9 mouse cellular contexts compared by ENCODE assay signal in genomic region chr4:126466251-126466750, GRCm38 (mm10). TPM values are rescaled to one million over a fixed set of nuclear protein-coding genes. Genes with fewer than 3 reads are reported as not detected.
DNase-seq lines count a peak whose midpoint lies in the region; ATAC-seq and TF ChIP-seq lines count a peak whose summit lies in the region.
"Had no signal": no experiment of that assay in that cellular context is flagged by ENCODE, and none has a peak within 500 bp of the region (broad histone marks: within the 10 kb centered on the region; RNA-seq: fewer than 3 reads in every experiment).

No protein-coding gene starts in this region.

- no peak for TF ChIP-seq CTCF in layer of hippocampus, adult 2 months (conservative IDR thresholded peaks at IDR 0.05)

- no peaks in the 10 kb centered on the region for H3K27me3 ChIP-seq in embryonic facial prominence, embryonic 14.5 days (replicated peaks; ENCODE audit: control insufficient read depth, insufficient read depth, low read length)
- H3K27me3 ChIP-seq in intestine, embryonic 16.5 days (replicated peaks; ENCODE audit: control insufficient read depth, insufficient read depth, low read length), result no peaks in the 10 kb centered on the region
- H3K27me3 ChIP-seq in neural tube, embryonic 15.5 days (replicated peaks), result no peaks in the 10 kb centered on the region

- no peak for DNase-seq in layer of hippocampus, adult 2 months (ENCODE audit: low spot score in 2 of 2)
- no peak for DNase-seq in layer of hippocampus, postnatal 36 days
- no peak for DNase-seq in embryonic facial prominence, embryonic 14.5 days (ENCODE audit: low spot score)
- DNase-seq in layer of hippocampus, postnatal 10 days (ENCODE audit: low spot score in 2 of 2), result no peak
- DNase-seq in left cerebral cortex, adult 18-20 months (ENCODE audit: low spot score in 2 of 2), result no peak

- peak overlapping the region; percentile 37 for H3K4me2 ChIP-seq in embryonic facial prominence, embryonic 14.5 days (ENCODE audit: low read depth, low read length)
- H3K4me2 ChIP-seq in intestine, embryonic 16.5 days (ENCODE audit: low read depth, low read length), result peak overlapping the region; percentile 30
- H3K4me2 ChIP-seq in neural tube, embryonic 15.5 days, result peak overlapping the region; percentile 71

- H3K27ac ChIP-seq in layer of hippocampus, adult 2 months, result peak overlapping the region; percentile 47; the same call in 1 of the 2 replicates
- peak overlapping the region; percentile 56 for H3K27ac ChIP-seq in embryonic facial prominence, embryonic 14.5 days (replicated peaks; ENCODE audit: low read depth, low read length)
- no peak overlapping the region; the same call in 1 of the 2 replicates for H3K27ac ChIP-seq in intestine, embryonic 16.5 days (ENCODE audit: low read length)
- peak overlapping the region; percentile 96 for H3K27ac ChIP-seq in neural tube, embryonic 15.5 days (replicated peaks)

- ATAC-seq in embryonic facial prominence, embryonic 14.5 days (ENCODE audit: low read depth), result no peak
- no peak for ATAC-seq in intestine, embryonic 16.5 days
- ATAC-seq in neural tube, embryonic 15.5 days (ENCODE audit: low FRiP score), result no peak
- ATAC-seq in granulocyte monocyte progenitor cell, adult 5-6 weeks (replicated peaks; ENCODE audit: poor library complexity, severe bottlenecking), result no peak
- ATAC-seq: Patski had no signal

- WGBS in embryonic facial prominence, embryonic 14.5 days, result 27% methylated on average over 8 of the region's 8 CpGs
- WGBS in intestine, embryonic 16.5 days, result 30% methylated on average over 8 of the region's 8 CpGs
- WGBS in neural tube, embryonic 15.5 days, result 8% methylated on average over 8 of the region's 8 CpGs

- H3K36me3 ChIP-seq in embryonic facial prominence, embryonic 14.5 days (ENCODE audit: control insufficient read depth, insufficient read depth, low read length), result no peaks in the 10 kb centered on the region
- no peaks in the 10 kb centered on the region for H3K36me3 ChIP-seq in intestine, embryonic 16.5 days (ENCODE audit: control insufficient read depth, insufficient read depth, low read length)
- no peaks in the 10 kb centered on the region for H3K36me3 ChIP-seq in neural tube, embryonic 15.5 days

- H3K9ac ChIP-seq in embryonic facial prominence, embryonic 14.5 days (ENCODE audit: low read depth, low read length), result no peak overlapping the region
- 0 out of 2 replicates have a peak overlapping the region, but pooled peaks have one; percentile 11 for H3K9ac ChIP-seq in intestine, embryonic 16.5 days (ENCODE audit: low read depth, low read length)
- H3K9ac ChIP-seq in neural tube, embryonic 15.5 days (replicated peaks), result peak overlapping the region; percentile 14; the same call in 1 of the 2 replicates

- peaks cover 23% of the 10 kb centered on the region for H3K4me1 ChIP-seq in embryonic facial prominence, embryonic 14.5 days (ENCODE audit: control insufficient read depth, insufficient read depth, low read length)
- H3K4me1 ChIP-seq in intestine, embryonic 16.5 days (ENCODE audit: control insufficient read depth, insufficient read depth, low read length), result peaks cover 26% of the 10 kb centered on the region
- peaks cover 48% of the 10 kb centered on the region for H3K4me1 ChIP-seq in neural tube, embryonic 15.5 days

- no peaks in the 10 kb centered on the region for H3K9me3 ChIP-seq in embryonic facial prominence, embryonic 14.5 days (ENCODE audit: control insufficient read depth, low read length)
- H3K9me3 ChIP-seq in intestine, embryonic 16.5 days (ENCODE audit: control insufficient read depth, low read length), result no peaks in the 10 kb centered on the region
- H3K9me3 ChIP-seq in neural tube, embryonic 15.5 days (replicated peaks), result no peaks in the 10 kb centered on the region

- H3K4me3 ChIP-seq in layer of hippocampus, adult 2 months, result peak overlapping the region; percentile 10
- H3K4me3 ChIP-seq in embryonic facial prominence, embryonic 14.5 days (ENCODE audit: low read depth, low read length), result peak overlapping the region; percentile 3; the same call in 1 of the 2 replicates
- H3K4me3 ChIP-seq in intestine, embryonic 16.5 days (ENCODE audit: low read length), result no peak overlapping the region
- H3K4me3 ChIP-seq in neural tube, embryonic 15.5 days (replicated peaks), result peak overlapping the region; percentile 96

RNA-seq across cellular contexts. Expression of gene Ago1, which starts 2.1 kb away (rescaled TPM):
- 10 to 100 TPM; 63.1 to 64.0 TPM for total RNA-seq in layer of hippocampus, adult 2 months (2021)
- 10 to 100 TPM; 60.0 to 60.5 TPM for total RNA-seq in layer of hippocampus, postnatal 36 days (2021)
- 6.9 and 7.0 TPM in 2 replicates for polyA plus RNA-seq in embryonic facial prominence, embryonic 14.5 days (2014; fragmentation: Nextera tagmentation; extraction: Ambion mirVana)
- polyA plus RNA-seq in intestine, embryonic 16.5 days (2015; fragmentation: Nextera tagmentation; extraction: Ambion mirVana), result 3.3 and 3.5 TPM in 2 replicates
- polyA plus RNA-seq in neural tube, embryonic 15.5 days (2015; fragmentation: Nextera tagmentation; extraction: Ambion mirVana), result 7.5 and 7.9 TPM in 2 replicates
- total RNA-seq in granulocyte monocyte progenitor cell, adult 5-6 weeks (2014; fragmentation: Nextera tagmentation), result 22.5 and 32.9 TPM in 2 replicates
- 18.2 and 18.6 TPM in 2 replicates for total RNA-seq in granulocyte monocyte progenitor cell, adult 5-6 weeks (2017)
- 10 to 100 TPM; 80.6 to 83.2 TPM for total RNA-seq in layer of hippocampus, postnatal 10 days (2021)
- total RNA-seq in left cerebral cortex, adult 18-20 months (2021), result 10 to 100 TPM; 48.4 to 49.4 TPM

RNA-seq across cellular contexts. Expression of gene Ago3, which starts 36.9 kb away (rescaled TPM):
- total RNA-seq in layer of hippocampus, adult 2 months (2021), result 10 to 100 TPM; 39.3 to 50.5 TPM
- 10 to 100 TPM; 37.5 to 45.4 TPM for total RNA-seq in layer of hippocampus, postnatal 36 days (2021)
- polyA plus RNA-seq in embryonic facial prominence, embryonic 14.5 days (2014; fragmentation: Nextera tagmentation; extraction: Ambion mirVana), result 11.9 and 12.9 TPM in 2 replicates
- 9.7 and 10.6 TPM in 2 replicates for polyA plus RNA-seq in intestine, embryonic 16.5 days (2015; fragmentation: Nextera tagmentation; extraction: Ambion mirVana)
- polyA plus RNA-seq in neural tube, embryonic 15.5 days (2015; fragmentation: Nextera tagmentation; extraction: Ambion mirVana), result 15.1 and 17.1 TPM in 2 replicates
- 8.9 and 21.4 TPM in 2 replicates for total RNA-seq in granulocyte monocyte progenitor cell, adult 5-6 weeks (2014; fragmentation: Nextera tagmentation)
- 6.6 and 6.8 TPM in 2 replicates for total RNA-seq in granulocyte monocyte progenitor cell, adult 5-6 weeks (2017)
- total RNA-seq in layer of hippocampus, postnatal 10 days (2021), result 10 to 100 TPM; 29.0 to 36.1 TPM
- 10 to 100 TPM; 33.2 to 35.6 TPM for total RNA-seq in left cerebral cortex, adult 18-20 months (2021)
